Mouse (Mus musculus) retina, embryonic 14.5 days (tissue): ENCODE data around the gene Arhgap29.

Experiments
- DNase-seq: peaks from one replicate; pipeline ENCODE4 v3.0.0-alpha.2; 2015; ENCODE audit warnings: low spot score

Gene Arhgap29

DNA sequence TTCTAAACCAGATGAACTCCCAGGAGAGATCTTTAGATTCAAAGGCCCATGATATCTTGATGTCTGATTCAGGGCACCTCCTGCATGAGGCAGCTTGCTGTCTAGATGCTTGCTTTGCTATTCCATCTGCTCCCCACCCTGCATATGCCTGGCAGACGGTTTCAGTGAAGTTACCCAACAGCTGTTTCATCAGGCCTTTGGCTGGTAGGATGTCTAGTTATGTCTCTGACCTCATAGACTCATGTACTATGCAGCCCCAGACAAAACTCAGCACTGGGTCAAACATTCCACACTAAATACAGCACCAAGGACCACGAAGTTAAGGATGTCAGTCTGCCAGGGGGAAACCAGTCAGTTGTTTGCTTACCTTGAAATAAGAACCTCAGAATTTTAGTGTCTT, 6.4 kb upstream of the Arhgap29 start:
- no peak for DNase-seq

DNA sequence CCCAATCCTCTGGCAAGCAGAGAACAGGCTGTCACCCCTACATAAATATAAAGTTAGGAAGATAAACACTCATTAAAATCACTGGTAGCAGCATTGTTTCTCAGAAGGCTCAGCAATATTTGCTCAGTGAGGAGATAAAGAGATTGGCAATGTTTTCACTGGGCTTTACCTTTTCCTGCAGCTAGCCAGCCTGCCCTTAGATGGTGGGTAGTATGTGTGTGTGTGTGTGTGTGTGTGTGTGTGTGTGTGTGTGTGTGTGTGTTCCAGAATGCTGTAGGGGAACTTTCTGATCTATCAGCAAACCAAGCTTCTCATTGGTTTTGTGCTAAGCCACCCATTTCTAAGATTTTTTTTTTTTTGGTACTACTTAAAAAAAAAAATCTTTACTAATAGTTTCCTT, 5.6 kb upstream of the Arhgap29 start:
- no peak for DNase-seq

DNA sequence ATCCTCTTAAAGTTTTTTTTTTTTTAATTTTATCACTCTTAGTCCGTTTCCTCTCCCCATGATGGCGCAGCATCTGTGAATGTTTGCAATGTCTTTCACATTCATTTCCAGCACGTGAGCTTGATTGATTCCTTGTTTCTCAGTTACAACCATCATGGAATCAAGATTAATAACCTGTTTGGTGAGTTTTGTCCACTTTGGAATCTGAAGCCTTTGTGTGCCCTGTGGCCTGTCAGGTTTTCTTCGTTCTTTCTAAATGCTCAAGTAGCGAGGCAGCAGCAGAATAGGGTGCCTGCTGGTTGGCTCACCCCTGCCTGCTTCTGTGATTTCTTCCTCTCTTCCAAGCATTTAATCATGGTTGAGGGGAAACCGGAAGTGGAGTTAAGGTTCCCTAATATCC, 2.2 kb upstream of the Arhgap29 start:
- DNase-seq, result no peak

DNA sequence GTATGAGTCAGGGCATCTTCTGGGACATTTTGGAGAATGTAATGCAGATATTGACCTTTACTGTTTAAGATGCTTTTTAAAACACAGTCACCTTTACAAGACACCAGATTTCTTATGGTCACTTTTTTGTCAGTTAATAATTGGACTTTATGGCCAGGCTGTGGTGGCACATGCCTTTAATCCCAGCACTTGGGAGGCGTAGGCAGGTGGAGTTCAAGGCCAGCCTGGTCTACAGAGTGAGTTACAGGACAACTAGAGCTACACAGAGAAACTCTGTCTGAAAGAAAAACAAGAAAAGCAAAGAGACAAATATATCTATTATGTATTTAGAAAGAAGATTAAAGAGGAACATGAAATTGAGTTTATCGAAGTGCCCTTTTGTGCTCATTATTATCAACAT, 1.2 kb upstream of the Arhgap29 start:
- DNase-seq, result no peak

DNA sequence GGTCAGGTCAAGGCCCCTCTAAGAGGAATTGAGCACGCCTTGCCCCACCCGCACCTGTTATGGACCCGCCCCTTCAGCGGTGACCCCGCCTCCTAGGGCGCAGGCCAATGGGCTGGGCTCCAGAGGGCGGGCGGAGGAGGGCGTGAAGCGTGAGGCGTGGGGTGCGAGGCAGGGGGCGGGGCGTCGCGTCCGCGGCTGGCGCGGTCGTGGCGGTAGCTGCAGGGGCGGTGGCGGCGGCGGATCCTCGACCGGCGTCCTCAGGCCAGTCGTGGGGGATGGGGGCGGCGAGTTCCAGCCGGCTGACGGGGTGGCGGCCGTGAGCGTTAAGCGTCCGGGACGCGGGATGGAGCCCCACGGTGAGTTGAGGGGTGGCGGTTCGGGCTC, 700 bp downstream of the Arhgap29 start:
- DNase-seq, result peak; percentile 82

- DNase-seq, result peak; percentile 42
These were observed 1.3 kb downstream of the Arhgap29 start for GRCm38 (mm10) chr3:121953433-121954161.

GRCm38 (mm10) chr3:121954421-121954820, 2.1 kb downstream of the Arhgap29 start:
- DNase-seq, result no peak

DNA sequence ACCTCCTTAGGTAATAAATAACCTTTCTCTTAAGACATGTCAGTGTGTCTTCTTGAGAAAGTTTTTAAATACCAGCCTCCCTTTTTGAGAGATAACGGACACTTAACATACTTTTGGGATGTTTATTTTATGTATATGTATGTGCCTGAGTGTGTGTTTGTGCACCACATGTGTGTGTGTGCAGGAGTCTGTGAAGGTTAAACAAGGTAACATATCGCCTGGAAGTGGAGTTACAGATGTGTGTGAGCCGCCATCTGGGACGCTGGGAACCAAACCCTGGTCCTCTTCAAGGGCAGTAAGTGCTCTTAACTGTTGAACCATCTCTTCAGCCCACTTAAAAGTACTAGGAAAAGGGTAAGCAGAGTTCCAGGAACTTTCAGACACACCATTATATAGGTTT, 3.2 kb downstream of the Arhgap29 start:
- DNase-seq, result no peak

DNA sequence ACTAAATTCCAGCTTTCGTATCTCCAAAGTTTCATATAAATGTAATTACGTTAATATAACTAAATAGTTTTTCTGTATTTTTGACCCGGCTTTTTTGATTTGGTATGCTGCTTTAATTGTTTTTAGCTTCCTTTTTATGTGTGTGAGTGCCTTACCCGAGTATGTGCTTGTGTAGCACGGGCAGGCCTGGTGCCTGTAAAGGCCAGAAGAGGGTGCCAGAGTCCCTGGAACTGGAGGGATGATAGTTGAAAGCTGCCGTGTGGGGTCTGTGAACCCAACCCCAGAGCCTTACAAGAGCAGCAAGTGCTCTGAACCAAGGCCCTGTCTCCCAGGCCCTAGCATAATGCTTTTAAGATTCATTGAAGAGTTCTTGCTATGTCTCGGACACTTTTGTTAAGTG, 4.4 kb downstream of the Arhgap29 start:
- DNase-seq, result no peak

DNA sequence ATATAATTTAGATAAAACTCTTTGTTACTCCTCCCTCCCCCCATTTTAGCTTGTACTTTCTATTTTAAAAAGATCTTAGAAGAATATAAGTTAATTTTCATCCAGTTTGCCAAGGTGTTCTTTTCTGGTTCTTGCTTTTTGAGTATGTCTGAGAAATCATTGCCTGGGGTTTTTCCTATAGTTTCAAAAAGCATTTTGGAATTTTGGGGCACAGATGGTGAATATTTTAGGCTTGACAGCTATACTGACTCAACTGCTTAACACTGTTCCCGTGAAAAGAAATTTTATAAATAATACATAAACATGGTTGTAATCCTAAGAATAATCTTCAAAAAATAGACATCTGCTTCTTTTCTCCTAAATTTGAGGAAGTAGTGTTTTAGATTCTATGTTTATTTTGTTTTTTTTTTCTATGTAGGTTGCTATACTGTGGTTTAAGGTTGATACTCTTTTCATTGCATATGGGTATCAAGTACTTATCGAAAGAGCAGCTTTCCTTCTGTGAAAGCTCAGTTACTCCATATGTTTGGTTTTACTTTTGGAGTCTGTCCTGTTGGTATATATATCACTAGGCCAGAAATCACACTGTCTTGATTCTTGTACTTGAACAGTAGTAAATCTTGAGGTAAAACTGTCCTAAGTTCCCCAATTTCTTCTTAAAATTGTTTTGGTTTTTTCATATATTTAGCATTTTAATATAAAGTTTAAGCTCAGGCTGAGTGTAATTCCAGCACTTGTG, 5.4 kb downstream of the Arhgap29 start:
- DNase-seq, result no peak

- DNase-seq, result peak; percentile 89
These were observed 11.8 kb downstream of the Arhgap29 start for GRCm38 (mm10) chr3:121964173-121964572.

DNA sequence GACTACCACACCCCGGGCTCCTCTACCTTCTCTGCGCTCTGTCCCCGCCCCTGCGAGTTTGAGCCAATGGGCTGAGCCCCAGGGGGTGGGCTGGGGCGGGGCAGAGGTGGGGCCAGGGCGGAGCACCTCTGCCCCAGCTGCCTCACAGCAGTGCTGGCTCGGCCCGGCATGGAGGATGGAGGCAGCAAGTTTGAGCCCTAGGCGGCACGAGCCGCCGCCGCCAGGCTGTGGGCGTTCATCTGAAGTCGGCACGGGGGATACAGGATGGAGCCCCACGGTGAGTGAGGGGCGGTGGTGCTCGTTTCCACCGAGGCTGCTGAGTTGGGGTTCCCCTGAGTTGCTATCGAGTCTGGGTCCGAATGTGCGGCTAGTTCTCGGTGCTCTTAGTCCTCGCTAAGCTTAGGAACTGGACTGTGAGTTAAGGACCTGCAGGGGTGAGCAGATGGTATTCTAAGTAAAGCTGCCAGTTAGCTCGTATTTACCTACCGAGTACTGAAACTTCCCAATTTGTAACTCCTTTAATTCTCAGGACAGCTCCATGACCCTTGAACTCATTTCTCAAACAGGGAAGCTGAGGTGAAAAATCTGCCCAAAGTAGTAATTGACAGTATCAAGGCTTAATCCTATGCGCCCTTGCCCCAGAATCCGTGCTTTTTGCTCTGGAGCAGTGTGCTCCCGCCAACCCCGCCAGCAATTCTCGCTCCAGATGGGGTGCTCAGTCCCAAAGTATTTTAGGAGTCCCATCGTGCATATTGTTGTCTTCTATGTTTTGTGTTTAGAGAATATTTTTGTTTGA, 15.5 kb downstream of the Arhgap29 start:
- peak; percentile 85 for DNase-seq

- DNase-seq, result peak; percentile 30
These were observed 16.3 kb downstream of the Arhgap29 start for GRCm38 (mm10) chr3:121968621-121969020.

DNA sequence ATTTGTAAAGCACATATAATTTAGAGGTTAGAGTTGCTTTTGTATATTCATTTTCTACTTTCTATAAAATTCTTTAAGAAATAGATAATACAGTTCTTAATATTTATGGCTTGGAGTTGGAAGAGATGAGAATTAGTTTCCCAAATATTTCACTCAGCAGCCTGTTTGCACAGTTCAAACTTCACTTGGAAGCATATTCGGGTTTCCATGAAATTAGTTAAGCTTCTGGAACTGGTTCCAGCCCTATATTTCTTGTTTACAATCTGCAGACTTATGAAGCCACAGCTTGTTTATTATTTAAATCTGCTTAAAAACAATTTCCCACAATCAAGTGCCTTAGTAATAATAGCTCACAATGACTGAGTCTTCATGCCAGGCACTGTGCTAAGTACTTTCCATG, 17.1 kb downstream of the Arhgap29 start:
- no peak for DNase-seq

DNA sequence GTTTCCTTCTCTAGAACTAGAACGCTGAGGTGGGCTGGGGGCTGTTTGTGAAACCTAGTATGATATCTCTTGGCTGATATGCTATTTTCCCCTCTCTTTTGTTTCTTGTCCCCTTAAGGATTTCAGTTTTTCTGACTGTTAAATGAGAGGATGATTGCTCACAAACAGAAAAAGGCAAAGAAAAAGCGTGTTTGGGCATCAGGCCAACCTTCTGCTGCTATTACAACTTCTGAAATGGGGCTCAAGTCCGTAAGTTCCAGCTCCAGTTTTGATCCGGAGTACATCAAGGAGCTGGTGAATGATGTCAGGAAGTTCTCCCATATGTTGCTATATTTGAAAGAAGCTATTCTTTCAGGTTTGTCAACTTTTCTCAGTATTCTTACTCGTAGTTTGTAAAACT, 21.4 kb downstream of the Arhgap29 start:
- DNase-seq, result no peak

DNA sequence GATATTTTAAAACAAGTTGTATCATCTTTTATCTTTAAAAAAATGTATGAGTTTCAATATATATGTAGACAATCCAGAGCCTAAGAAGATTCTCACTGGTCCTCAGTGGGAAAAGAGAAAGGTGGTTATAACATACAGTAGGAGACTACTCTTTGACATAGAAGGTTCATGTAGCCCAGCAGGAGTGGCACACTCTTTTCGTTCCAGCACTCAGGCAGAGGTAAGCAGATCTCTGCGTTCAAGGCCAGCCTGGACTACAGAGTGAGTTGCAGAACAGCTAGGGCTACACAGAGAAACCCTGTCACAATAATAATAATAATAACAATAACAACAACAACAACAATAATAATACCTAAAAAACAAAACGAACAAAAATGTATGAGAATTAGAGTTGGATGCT, 23.0 kb downstream of the Arhgap29 start:
- DNase-seq, result no peak

DNA sequence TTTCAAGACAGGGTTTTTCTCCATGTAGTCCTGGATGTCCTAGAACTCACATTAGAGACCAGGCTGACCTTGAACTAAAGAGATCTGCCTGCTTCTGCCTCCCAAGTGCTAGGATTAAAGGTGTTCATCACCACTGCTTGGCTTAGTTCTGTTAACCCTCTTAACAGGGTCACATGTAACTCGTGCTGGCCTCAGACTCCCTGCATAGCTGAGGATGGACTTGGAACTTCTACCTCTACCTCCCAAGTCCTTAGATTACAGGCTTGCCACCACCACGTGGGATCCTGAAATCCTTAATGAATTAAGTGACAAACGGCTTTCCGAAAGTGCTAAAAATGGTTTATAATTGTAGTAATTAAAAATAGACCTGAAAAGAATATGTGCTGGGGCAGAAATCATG, 29.0 kb downstream of the Arhgap29 start:
- DNase-seq, result no peak

DNA sequence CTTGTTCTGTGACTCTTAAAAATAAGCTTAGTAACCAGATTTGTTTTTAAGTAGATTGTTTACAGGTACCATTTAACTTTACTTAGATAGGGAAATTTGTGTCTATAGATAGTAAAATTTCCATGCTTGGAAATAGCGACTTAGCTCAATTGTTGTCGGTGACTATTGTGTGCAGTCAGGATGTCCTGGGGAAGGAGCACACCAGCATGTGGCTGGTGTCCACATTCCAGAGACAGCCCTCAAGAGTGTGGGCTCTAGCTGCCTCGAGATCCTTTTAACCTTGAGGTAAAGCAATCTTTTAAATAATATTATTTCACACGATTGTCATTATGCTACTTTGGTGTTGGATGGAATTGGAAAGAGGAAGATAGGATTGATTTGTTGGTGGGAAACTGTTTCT, 30.1 kb downstream of the Arhgap29 start:
- DNase-seq, result no peak

DNA sequence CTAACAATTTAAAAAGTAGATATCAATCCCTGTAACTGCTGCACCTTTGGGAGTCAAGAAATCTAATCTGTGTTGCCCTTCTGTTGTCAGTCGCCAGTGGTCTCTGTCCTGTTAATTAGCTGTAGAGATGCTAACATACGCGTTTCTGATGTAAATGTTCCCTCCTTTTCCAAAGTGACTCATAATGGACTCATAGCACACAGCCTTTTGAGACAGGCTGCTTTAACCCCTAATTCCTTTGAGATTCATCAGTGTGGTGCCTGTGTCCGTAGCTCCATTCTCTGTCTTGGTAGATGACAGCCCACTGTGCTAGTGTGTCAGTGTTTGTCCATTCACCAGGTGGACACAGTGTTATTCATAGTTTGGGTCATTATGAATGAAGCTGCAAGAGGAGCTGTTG, 42.8 kb downstream of the Arhgap29 start:
- no peak for DNase-seq

DNA sequence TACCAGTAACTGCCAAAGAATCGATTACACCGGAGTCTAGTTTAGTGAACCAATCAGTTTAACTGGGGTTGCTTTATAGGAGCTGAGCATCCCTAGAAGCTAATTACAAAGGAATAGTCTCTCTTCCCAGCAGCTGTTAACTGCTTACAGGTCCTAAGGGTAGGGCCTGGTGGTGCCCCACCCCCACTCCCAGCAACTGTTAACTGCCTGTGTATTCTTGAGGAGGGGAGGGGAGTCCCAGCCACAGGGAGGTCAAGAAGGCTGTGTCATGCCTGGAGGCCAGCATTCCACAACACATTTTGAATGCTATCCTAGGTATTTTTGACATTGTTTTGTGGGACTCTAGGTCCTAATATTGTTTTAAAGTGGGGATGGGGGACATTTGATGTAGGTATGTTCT, 47.6 kb downstream of the Arhgap29 start:
- no peak for DNase-seq

- no peak for DNase-seq
These were observed 49.2 kb downstream of the Arhgap29 start for GRCm38 (mm10) chr3:122001568-122001967.

DNA sequence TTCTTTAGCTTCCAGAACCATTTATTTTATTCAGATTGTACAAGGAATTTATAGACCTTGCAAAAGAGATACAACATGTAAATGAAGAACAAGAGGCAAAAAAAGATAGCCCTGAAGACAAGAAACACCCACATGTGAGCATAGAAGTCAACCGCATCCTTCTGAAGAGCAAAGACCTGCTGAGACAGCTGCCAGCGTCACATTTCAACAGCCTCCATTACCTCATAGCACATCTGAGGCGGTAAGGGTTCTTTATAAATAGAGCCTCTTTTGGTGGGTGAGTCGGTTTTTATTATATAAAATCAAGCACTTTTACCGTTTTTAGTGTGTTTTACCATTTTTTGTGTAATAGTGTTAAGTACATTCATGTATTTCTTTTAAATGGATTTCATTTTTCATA, 57.5 kb downstream of the Arhgap29 start:
- DNase-seq, result no peak

GRCm38 (mm10) chr3:122010292-122010691, 58.0 kb downstream of the Arhgap29 start:
- DNase-seq, result no peak
